Mouse (Mus musculus) retina, postnatal 1 day (tissue): ENCODE measurements around the gene Sec24b.

Source experiments
- DNase-seq: peaks from one replicate; pipeline ENCODE4 v3.0.0-alpha.2; 2012

The Sec24b gene

GRCm38 (mm10) chr3:130054587-130054986, 6.8 kb downstream of the Sec24b start:
- DNase-seq = no peak

DNA sequence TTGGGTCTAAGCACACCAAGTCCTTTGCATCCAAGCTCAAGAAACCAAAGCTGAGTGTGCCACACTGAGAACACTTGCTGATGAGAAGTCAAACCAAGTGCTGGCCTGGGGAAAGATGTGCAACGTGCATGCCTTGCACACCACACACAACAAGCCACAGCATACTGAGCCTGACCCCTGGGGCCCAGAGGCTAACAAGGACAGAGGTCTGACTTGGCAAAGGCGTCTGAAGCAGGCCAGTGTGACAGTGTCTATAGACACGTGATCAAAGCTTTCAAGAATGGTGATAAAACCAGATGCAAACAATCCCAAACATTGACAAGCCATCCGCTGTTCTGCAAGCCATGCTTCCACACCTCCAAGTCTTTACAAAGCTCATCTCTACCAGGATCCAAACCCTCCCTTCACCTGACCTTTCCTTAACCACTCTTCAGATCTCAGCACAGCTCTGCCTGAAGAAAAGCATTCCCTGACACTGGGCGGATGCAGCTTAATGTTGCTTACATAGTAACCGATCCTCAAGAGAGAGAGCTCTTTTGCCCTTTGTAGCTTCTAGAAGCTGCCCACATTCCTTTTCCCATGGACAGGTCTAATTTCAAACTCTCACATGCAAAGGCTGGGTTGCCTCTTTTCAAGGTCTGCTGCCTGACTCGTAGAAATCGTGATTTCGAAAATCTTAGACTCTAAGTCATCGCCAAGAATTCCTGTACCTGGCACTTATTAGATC, 7.8 kb downstream of the Sec24b start:
- no peak for DNase-seq

DNA sequence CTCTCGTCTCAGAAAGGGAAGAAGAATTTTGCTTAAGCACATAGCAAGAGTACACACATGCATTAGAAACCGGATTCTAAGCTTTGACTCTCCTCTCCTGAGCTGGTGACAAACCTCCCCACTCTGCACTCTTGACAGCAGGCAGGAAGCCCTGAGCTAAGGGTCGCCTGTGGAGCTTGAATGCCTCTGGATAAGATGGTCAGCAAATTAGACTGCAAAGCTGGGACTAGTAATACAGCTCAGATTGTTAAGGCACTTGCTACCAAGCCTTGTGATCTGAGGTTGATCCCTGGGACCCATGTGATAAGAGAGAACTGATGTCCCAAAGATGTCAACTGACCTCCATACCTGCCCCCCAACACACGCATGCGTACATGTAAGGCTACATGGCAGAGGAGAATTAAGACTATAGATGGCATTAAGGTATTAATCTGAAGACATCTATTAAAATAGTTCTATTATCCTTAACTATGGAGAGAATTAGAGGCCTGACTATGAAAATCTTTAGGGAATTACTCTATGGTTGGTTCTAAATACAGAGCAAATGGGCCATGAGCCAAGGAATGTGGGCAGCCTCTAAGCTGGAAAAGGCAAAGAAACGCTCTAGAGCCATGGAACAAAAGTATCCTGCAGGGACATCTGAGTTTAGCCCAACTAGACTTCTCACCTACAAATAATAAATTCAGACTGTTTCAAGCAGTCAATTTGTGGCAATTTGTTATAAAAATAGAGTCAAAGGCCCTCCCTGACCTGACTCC, 8.6 kb downstream of the Sec24b start:
- DNase-seq = no peak

DNA sequence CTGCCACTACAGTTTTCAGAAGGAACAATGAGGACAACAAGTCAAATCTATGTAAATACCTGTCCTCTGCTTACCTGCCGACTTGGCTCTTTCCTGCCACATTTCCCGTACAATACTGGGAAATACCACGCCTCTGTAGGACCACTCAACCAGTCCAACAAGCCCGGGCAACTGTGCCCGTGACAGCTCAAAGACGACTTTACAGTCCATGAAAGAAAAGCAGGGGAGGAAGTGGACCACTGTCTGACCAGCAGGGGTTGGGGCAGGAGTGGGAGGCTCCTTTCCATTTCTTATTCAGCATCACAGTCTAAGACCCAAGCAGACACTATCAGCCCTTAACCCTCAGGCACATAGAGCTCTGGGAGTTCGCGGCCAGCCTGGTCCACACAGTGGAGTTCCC, 9.2 kb downstream of the Sec24b start:
- DNase-seq = no peak

GRCm38 (mm10) chr3:130040711-130041110, 20.6 kb downstream of the Sec24b start:
- no peak for DNase-seq

DNA sequence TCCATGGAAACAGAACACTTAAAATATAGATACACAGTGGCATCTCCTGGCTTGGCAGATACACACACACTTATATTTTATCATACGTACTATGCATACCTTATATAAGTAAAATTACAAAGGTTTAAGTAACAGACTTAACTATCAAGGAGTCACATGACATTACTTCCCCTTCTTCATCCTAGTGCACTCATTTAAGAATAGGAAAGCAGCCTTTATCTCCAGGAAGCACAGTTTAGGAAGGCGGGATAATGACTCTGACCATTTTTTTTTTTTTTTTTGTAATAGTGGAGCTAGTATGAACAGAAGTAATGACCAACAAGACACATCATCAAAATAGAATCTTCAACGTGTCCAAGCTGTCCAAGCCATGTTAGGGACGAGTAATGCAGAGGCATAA, 21.3 kb downstream of the Sec24b start:
- DNase-seq = no peak

- no peak for DNase-seq
Observed at GRCm38 (mm10) chr3:130028741-130029140, 32.6 kb downstream of the Sec24b start.

DNA sequence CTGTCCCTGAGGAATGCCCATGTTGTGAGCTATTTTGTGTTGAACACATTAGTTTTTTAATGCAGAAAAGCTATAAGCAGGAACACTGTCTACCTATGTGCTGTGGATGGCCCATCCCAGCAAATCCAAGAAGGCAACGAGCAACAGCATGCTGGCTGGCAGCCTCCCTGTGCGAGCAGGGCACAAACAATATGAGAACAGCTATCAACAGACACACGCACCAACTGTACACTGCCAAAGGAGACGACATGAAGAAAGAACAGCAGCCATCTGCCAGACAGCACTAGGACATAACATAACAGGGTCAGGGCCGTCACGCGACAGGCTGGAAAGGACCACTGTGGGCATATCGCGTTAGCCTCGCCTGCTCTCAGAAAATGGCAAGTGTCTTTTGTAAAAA, 35.2 kb downstream of the Sec24b start:
- no peak for DNase-seq

GRCm38 (mm10) chr3:130025556-130025955, 35.8 kb downstream of the Sec24b start:
- DNase-seq = no peak

DNA sequence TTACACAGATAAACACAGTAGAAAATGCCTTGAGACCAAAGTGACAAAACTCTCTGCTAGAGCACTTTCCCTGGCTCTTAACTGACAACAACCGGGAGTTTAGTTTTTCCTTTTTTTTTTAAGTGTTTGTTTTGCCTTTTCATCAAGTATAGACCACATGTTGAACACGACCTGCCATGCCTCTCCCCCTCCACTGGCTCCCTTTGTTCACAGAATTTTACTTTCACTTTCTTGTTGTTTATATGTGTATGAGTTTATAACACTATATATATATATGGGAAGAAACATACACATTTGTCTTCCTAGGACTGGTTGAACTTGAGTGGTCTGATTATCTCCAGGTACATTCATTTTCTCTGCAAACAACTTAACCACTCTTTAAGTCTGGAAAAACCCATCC, 48.4 kb downstream of the Sec24b start:
- no peak for DNase-seq

DNA sequence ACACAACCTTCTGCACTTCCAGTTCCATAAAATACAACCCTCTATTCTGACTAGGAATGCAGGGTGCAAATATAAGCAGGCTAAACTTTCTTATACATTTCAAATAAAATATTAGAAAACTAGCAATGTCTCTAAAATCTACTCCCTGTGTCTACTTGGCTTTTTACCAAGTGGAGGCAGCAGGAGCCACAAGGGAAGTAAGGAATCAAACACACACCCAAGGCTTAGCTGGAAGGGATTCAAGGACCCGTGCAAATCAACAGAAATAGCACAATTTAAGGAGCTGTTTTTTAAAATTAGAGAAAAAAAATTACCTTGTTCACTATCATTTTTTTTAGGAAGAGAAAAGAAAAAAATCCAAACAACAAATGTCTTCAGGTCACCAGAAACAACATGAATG, 50.1 kb downstream of the Sec24b start:
- DNase-seq = no peak

DNA sequence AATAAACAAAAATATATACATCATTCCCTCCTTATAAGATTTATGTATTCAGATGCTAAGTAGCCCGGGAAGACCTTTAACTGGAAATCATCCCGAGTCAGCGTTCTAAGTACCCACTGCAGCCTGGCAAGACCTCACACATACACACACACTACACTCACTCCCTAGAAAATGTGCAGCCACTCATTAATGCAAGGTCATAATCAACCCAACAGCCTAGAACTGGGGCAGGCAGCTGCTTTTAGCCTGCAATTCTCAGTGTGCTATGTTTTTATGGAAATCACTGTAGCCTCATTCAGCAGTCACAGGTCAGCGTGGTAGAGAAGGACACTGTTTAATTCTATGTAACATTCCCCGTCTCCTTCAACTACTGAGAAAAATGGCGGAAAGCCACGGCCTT, 55.2 kb downstream of the Sec24b start:
- no peak for DNase-seq

DNA sequence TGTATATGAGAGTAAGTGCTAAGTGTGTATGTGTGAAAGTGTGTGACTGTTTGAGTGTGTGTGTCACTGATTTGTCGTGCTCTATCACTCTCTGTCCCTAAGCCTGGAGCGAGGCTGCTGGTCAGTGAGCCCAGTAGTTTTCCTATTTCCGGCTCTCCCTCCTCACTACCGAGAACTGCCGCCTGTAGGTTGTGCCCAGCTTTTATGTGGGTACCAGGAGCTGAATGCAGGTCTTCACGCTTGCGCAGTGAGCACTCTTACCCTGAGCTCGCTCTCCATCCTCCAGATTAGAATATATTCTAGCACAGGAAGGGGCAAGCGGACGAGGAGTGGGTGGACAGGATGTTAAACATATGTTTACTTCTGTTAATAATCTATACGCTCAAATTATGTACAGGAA, 60.4 kb downstream of the Sec24b start:
- DNase-seq = no peak

DNA sequence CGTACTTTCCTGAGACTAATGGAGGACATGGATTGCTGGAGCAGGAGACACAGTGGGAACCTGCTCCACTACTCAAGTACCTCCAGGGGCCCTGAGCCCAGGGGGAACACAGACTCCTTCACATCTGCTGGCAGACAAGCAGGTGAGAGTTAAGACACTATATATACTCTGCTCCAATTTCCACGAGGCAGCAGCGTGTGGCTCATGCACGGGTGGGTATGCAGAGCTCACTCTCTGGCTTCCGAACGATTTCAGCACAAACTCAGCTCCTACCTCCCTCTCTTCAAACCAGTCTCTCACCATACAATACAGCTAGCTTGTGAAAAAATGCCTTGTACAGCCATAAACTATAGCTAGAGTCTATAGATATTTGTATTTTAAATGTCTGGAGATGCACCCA, 62.8 kb downstream of the Sec24b start:
- no peak for DNase-seq

DNA sequence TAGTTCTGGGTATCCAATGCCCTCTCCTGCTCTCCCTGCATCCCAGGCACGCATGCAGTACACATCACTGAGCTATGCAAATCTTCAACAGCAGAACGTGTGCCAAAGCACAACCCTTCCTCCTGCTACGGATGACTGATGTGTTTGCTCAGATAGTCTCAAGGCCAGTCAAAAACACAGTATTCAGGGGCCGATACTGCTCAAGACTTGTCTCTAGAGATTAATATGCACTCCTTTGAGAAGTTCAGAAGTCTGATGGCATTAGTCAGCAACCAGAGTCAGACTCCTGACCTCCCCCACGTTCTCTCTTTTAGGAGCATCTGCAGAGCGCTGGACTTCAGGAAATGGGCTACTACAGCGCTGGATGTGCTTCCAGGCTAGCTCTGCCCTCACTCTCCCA, 63.4 kb downstream of the Sec24b start:
- DNase-seq = no peak

- no peak for DNase-seq
Observed at GRCm38 (mm10) chr3:129997324-129997723, 64.0 kb downstream of the Sec24b start.

- no peak for DNase-seq
Observed at GRCm38 (mm10) chr3:129987297-129987696, 74.1 kb downstream of the Sec24b start.

- DNase-seq = no peak
Observed at GRCm38 (mm10) chr3:129985335-129985734, 76.0 kb downstream of the Sec24b start.

DNA sequence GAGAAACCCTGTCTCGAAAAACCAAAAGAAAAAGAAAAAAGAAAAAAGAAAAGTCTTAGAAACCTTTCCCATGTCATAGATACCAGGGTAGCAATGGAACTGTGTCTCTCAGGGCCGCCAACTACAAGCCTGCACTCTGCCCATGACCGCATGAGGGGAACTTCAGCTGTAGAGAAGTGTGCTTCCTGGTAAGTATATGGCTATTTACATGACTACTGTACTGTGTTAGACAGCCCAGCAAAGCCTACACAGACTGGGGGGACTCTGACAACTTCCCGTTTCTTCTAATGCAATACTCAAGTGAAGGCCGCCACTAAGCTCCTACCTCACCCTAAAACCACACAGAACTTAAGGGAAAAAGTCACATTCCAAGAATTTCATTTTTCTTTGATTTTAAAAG, 76.6 kb downstream of the Sec24b start:
- no peak for DNase-seq

DNA sequence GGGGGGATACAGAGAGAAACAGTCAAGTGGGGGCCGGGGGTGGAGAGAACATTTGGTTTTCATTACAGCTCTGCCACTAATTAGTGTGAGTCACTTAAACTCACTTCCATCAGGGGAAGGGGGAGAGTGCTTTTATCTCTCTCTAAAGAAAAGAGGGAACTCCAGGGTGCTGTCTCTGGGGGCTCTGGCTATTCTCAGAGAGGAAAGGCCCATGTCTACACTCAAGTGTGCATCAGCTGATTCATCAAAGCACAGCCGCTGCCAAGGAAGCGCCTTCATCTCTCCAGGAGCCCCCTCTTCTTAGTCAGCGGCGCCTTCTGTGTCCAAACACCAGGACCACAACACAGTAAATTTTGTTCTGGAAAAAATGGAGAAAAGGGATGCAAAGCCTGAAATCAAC, 79.1 kb downstream of the Sec24b start:
- no peak for DNase-seq

GRCm38 (mm10) chr3:129981756-129982155, 79.6 kb downstream of the Sec24b start:
- no peak for DNase-seq

GRCm38 (mm10) chr3:129979510-129979909, 81.8 kb downstream of the Sec24b start:
- no peak for DNase-seq

GRCm38 (mm10) chr3:129978716-129979115, 82.6 kb downstream of the Sec24b start:
- no peak for DNase-seq

DNA sequence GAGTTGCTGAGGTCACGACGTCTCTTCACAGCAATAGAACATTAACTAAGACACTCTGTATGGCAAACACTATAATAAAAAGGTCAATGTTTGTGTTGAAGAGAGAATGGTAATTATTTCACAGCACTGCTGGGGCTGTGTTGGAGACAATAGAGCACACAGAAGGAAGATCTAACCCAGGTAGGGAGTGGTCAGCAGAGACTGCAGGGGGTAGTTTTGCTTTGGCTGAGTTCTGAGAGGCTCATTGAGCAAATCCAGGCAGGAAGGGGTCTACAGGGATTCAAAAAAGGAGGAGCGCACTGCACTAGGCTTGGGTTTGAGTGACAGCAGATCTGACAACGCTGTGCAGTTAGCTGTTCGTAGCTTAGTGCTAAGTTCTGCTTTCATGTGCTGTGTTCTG, 85.0 kb downstream of the Sec24b start:
- no peak for DNase-seq
